Mouse (Mus musculus) layer of hippocampus, adult 18-20 months (tissue): ENCODE measurements around the gene Irgq. TPM values are rescaled to one million over a fixed set of nuclear protein-coding genes. Genes with fewer than 3 reads are reported as not detected.
"Not testable (repeated sequence)": the region's sequence is repeated elsewhere in the genome, so short reads cannot be mapped to it uniquely, and the experiment has no call there.

Experiments
- DNase-seq, 2 experiments: peaks; one replicate each; pipeline ENCODE4 v3.0.0; 2022; ENCODE audit warnings: low spot score in 2 of 2
- total RNA-seq, 2 experiments: library from RNA; stranded (reverse); gene quantifications; 2 replicates each; pipeline ENCODE4 v1.2.3; 2021

The Irgq gene
- total RNA-seq, 2 experiments from 2014 or later: 62.1 to 63.3 TPM

- no peak for DNase-seq
Observed at GRCm38 (mm10) chr7:24512355-24512754, 18.1 kb upstream of the Irgq start, which contains the start of gene AC161166.1. TSS of gene AC161166.1 (minus strand) at chr7:24512455.

- peak in 1 of 2 experiments; percentile 72 for DNase-seq
Observed at GRCm38 (mm10) chr7:24516319-24516718, 14.2 kb upstream of the Irgq start.

- no peak for DNase-seq
Observed at GRCm38 (mm10) chr7:24517077-24517476, 13.4 kb upstream of the Irgq start.

GRCm38 (mm10) chr7:24517654-24518053 is 12.8 kb upstream of the Irgq start:
- DNase-seq: peak; percentile 46 to 63

- no peak for DNase-seq
Observed at GRCm38 (mm10) chr7:24519130-24519529, 11.4 kb upstream of the Irgq start.

GRCm38 (mm10) chr7:24520054-24520453 is 10.4 kb upstream of the Irgq start:
- DNase-seq: not testable (repeated sequence)

GRCm38 (mm10) chr7:24522805-24523204 is 7.7 kb upstream of the Irgq start:
- no peak for DNase-seq

- DNase-seq: no peak
Observed at GRCm38 (mm10) chr7:24523723-24524122, 6.8 kb upstream of the Irgq start.

- DNase-seq: no peak
Observed at GRCm38 (mm10) chr7:24524978-24525377, 5.5 kb upstream of the Irgq start.

GRCm38 (mm10) chr7:24525686-24526420 is 4.6 kb upstream of the Irgq start:
- DNase-seq: peak in 1 of 2 experiments; percentile 54

- no peak for DNase-seq
Observed at GRCm38 (mm10) chr7:24528861-24529260, 1.6 kb upstream of the Irgq start.

GRCm38 (mm10) chr7:24529580-24529979 is 909 bp upstream of the Irgq start:
- DNase-seq: no peak

- DNase-seq: peak; percentile 45 to 76
Observed at GRCm38 (mm10) chr7:24531211-24531971, 902 bp downstream of the Irgq start.

GRCm38 (mm10) chr7:24533031-24533571 is 2.6 kb downstream of the Irgq start:
- no peak for DNase-seq

- DNase-seq: no peak
Observed at GRCm38 (mm10) chr7:24533806-24534205, 3.3 kb downstream of the Irgq start.

- no peak for DNase-seq
Observed at GRCm38 (mm10) chr7:24534301-24534700, 3.8 kb downstream of the Irgq start.

GRCm38 (mm10) chr7:24537081-24537480 is 6.6 kb downstream of the Irgq start:
- no peak for DNase-seq

GRCm38 (mm10) chr7:24537591-24537990 is 7.1 kb downstream of the Irgq start:
- DNase-seq: no peak

- peak in 1 of 2 experiments; percentile 46 for DNase-seq
Observed at GRCm38 (mm10) chr7:24538154-24538553, 7.7 kb downstream of the Irgq start.

GRCm38 (mm10) chr7:24538701-24539100 is 8.2 kb downstream of the Irgq start:
- no peak for DNase-seq

GRCm38 (mm10) chr7:24539686-24540085 is 9.2 kb downstream of the Irgq start:
- DNase-seq: no peak

GRCm38 (mm10) chr7:24544506-24544905 is 14.0 kb downstream of the Irgq start:
- no peak for DNase-seq
